Comparison of ENCODE assay signal across 20 mouse cellular contexts in genomic region chr2:38683083-38683482, GRCm38 (mm10). TPM values are rescaled to one million over a fixed set of nuclear protein-coding genes. Genes with fewer than 3 reads are reported as not detected.
"Had no signal": no experiment of that assay in that cellular context is flagged by ENCODE, and none has a peak within 500 bp of the region (broad histone marks: within the 10 kb centered on the region; RNA-seq: fewer than 3 reads in every experiment).

No protein-coding gene starts in this region.

- DNase-seq: kidney, adult 8-10 months; left cerebral cortex, postnatal 4 days; lung, postnatal 14 days; right cerebral cortex, postnatal 14 days; thymus, adult 2 months; thymus, postnatal 25 days had no signal

- H3K4me1 ChIP-seq: lung, embryonic 15.5 days had no signal

- H3K36me3 ChIP-seq: limb, embryonic 13.5 days; liver, embryonic 15.5 days; lung, embryonic 15.5 days had no signal

- H3K27ac ChIP-seq: limb, embryonic 13.5 days; liver, embryonic 15.5 days; lung, embryonic 15.5 days; macrophage had no signal

- H3K4me3 ChIP-seq: limb, embryonic 13.5 days; liver, embryonic 15.5 days; lung, embryonic 15.5 days had no signal

- H3K27me3 ChIP-seq: lung, embryonic 15.5 days had no signal

- H3K9ac ChIP-seq: limb, embryonic 13.5 days; liver, embryonic 15.5 days; lung, embryonic 15.5 days had no signal

- ATAC-seq: intestine, embryonic 16.5 days; midbrain, embryonic 16.5 days had no signal

- H3K4me2 ChIP-seq: limb, embryonic 13.5 days; liver, embryonic 15.5 days; lung, embryonic 15.5 days; midbrain, embryonic 11.5 days had no signal

- H3K9me3 ChIP-seq: limb, embryonic 13.5 days; liver, embryonic 15.5 days; lung, embryonic 15.5 days; megakaryocyte, embryonic 14.5 days had no signal

RNA-seq across cellular contexts. Expression of gene Nr5a1, which starts 31.3 kb away (rescaled TPM):
- total RNA-seq: layer of hippocampus, adult 18-20 months; layer of hippocampus, postnatal 14 days; left cerebral cortex, adult 18-20 months; left cerebral cortex, postnatal 10 days had no signal
- polyA plus RNA-seq: limb, embryonic 13.5 days; macrophage; neural tube, embryonic 14.5 days; urinary bladder, adult 2 months had no signal
